Mouse (Mus musculus) urinary bladder, postnatal 0 days (tissue): ENCODE results near the gene Teddm2. TPM values are rescaled to one million over a fixed set of nuclear protein-coding genes. Genes with fewer than 3 reads are reported as not detected.

Experiments
- microRNA-seq: library from miRNA; unstranded; fragments of <30 nt; microRNA quantifications from one replicate; pipeline ENCODE4, GENCODE M21; 2016
- polyA plus RNA-seq: library from polyadenylated mRNA; unstranded; fragments of >200 nt; fragmentation: Nextera tagmentation; extraction: Ambion mirVana; gene quantifications from 2 replicates; pipeline ENCODE4 v1.2.1, GENCODE M21; 2015

Teddm2 gene
- 0.35 and 0.56 TPM in 2 replicates for polyA plus RNA-seq

GRCm38 (mm10) chr1:153899731-153900380, at the start of gene Teddm2, which contains the start of gene Glul:
Gene Teddm2, minus strand, starts transcription at chr1:153900228.
Gene Glul, plus strand, starts transcription at chr1:153899944.

DNA sequence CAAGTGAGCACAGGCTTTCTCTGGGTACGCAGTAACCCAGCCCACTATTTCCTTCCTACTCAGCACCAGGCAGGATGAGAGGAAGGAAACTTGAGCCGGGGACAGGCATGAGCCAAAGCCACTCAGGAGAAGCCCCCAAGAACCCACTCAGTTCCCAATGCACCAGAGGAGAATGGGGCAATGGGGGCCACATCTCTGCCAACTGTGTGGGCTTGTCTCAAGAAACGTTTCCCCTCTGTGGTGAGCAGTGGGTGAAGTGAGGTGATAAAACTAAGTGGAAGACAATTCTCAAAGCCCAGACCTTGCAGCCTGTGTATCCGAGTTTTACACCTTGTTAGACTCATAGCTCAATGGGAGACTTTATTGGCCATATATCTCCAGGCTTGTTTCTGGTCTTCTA, 8.6 kb downstream of the Teddm2 start, which contains the start of gene Teddm1a:
Teddm1a (plus strand) TSS at position 301 of the 400 bp plus-strand sequence.

DNA sequence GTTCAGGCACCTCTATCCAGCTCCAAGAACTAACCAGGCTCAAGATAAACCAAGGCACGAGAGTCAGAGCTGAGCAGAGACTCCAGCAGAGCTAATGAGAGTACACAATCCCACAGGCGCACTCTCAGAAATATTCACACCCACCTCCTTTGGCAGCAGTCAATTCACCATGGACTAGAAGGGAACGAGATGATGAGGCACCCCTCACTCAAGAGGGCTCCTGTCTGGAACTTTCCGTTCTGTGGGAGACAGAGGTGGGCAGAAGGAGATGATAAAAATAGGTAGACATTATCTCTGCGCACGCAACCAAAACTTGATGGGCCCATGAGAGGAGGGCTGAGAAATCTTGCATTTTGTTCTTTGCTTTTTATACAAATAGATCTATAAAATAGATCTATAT, 26.0 kb downstream of the Teddm2 start, which contains the start of gene Teddm1b:
Teddm1b (plus strand) TSS at position 301 of the 400 bp plus-strand sequence.

DNA sequence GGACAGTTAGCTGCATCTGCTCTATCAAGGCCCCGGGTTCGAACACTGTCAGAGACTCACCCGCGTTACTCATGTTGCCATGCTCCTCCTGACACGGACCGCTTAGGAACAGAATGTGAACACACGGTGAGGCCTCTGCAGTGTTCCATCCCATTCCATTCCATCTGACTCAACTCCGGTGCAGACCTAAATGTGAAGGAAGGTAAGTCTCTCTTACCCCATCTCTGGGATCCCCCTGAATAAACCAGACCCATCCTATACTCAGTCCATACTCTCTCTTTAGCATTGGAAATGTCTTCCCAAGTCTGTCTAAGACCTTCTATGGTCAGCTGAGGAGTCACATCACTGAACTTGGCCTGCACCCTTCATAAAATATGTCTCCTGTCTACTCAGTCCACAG, 56.0 kb downstream of the Teddm2 start, which contains the start of gene Rgsl1:
Rgsl1 (minus strand) TSS at position 101 of the 400 bp plus-strand sequence.

Small RNA genes within 50 kb of the gene (microRNA-seq; reads per million reads assigned to microRNA genes)
- 13.3 reads per million, percentile 22 among the genes with 10 or more reads in this experiment for gene Mir8114

Other genes with a start within 250 kb of the Teddm2 start
- 0.02 and 0.08 TPM in 2 replicates for gene Rgs8, start 247.2 kb downstream of the Teddm2 start, polyA plus RNA-seq
- 2.1 and 2.7 TPM in 2 replicates for gene Rgs16, start 159.9 kb downstream of the Teddm2 start, polyA plus RNA-seq
- 7.8 and 9.5 TPM in 2 replicates for gene Rnasel, start 150.8 kb downstream of the Teddm2 start, polyA plus RNA-seq
- gene Rgsl1, start 56.1 kb downstream of the Teddm2 start, polyA plus RNA-seq = 0.07 and 0.19 TPM in 2 replicates
- gene Teddm1b, start 25.9 kb downstream of the Teddm2 start, polyA plus RNA-seq = 0.08 and 0.14 TPM in 2 replicates
- not detected in 2 replicates for gene Teddm1a, start 8.5 kb downstream of the Teddm2 start, polyA plus RNA-seq
- gene Glul, start 284 bp downstream of the Teddm2 start, polyA plus RNA-seq = 88.0 and 121 TPM in 2 replicates